Mouse (Mus musculus) forebrain, postnatal 0 days (tissue): ENCODE results near the gene Slc44a1. TPM values are rescaled to one million over a fixed set of nuclear protein-coding genes. Genes with fewer than 3 reads are reported as not detected.
A peak's percentile ranks its signal among the peaks of the same experiment; 100 is the strongest.

Experiments
- ATAC-seq: fragments of 200-750 bp; cut with Nextera tagmentation; 2 replicates; pipeline ENCODE4 v1.8.0; 2017; ENCODE audit warnings: mild to moderate bottlenecking, moderate library complexity
- DNase-seq: peaks from one replicate; pipeline ENCODE4 v3.0.0-alpha.2; 2015
- H3K27ac ChIP-seq: fragments of 300-500 bp; sonication (generic); 2 replicates; pipeline ENCODE4 v1.5.1; 2014; ENCODE audit warnings: low read depth, mild to moderate bottlenecking, antibody characterized with exemption, low read length, moderate library complexity, mixed read lengths
- H3K27me3 ChIP-seq: fragments of 300-500 bp; sonication (generic); 2 replicates; pipeline ENCODE4 v1.6.1; 2014; ENCODE audit warnings: mild to moderate bottlenecking, low read length, mixed read lengths; ENCODE audit not compliant: insufficient read depth
- H3K36me3 ChIP-seq: fragments of 300-500 bp; sonication (generic); 2 replicates; pipeline ENCODE4 v1.6.1; 2014; ENCODE audit warnings: mild to moderate bottlenecking, moderate library complexity; ENCODE audit not compliant: insufficient read depth
- H3K4me1 ChIP-seq: fragments of 300-500 bp; sonication (generic); 2 replicates; pipeline ENCODE4 v1.6.1; 2014; ENCODE audit warnings: antibody characterized with exemption; ENCODE audit not compliant: insufficient read depth
- H3K4me2 ChIP-seq: fragments of 300-500 bp; sonication (generic); 2 replicates; pipeline ENCODE4 v1.6.1; 2014; ENCODE audit warnings: low read depth, mild to moderate bottlenecking, moderate library complexity
- H3K4me3 ChIP-seq: fragments of 300-500 bp; sonication (generic); 2 replicates; pipeline ENCODE4 v1.5.1; 2014; ENCODE audit warnings: low read depth, low read length, mixed read lengths
- H3K9ac ChIP-seq: fragments of 300-500 bp; sonication (generic); 2 replicates; pipeline ENCODE4 v1.6.1; 2014; ENCODE audit warnings: mild to moderate bottlenecking
- H3K9me3 ChIP-seq: fragments of 300-500 bp; sonication (generic); 2 replicates; pipeline ENCODE4 v1.6.1; 2016; ENCODE audit warnings: low read length
- CTCF ChIP-seq: sonication (generic); IDR thresholded peaks from 2 replicates; pipeline ENCODE4 v1.5.1; 2016; ENCODE audit warnings: antibody characterized with exemption, control low read depth, low read depth
- WGBS: fragments of 180-500 bp; shearing (Covaris S2); extraction: QIAGEN DNeasy Blood & Tissue Kit; methylation state at CpG from one replicate; pipeline ENCODE4 v1.1.7; 2014; 5-methylcytosine and 5-hydroxymethylcytosine counted together
- polyA plus RNA-seq: library from polyadenylated mRNA; unstranded; fragments of >200 nt; fragmentation: Nextera tagmentation; extraction: Ambion mirVana; gene quantifications from 2 replicates; pipeline ENCODE4 v1.2.1, GENCODE M21; 2015
- total RNA-seq: library from RNA; depleted of rRNA; stranded (reverse); fragments of >200 nt; gene quantifications from 2 replicates; pipeline ENCODE4 v1.2.3, GENCODE M21; 2014

The Slc44a1 gene
- total and polyA plus RNA-seq, 2 experiments from 2014 or later, result 12.4 to 29.3 TPM

GRCm38 (mm10) chr4:53526446-53526845 lies 86.2 kb downstream of the Slc44a1 start:
- H3K36me3 ChIP-seq, result 0 out of 2 replicates have a peak, but pooled peaks cover 1% of the 10 kb centered on the region
- H3K9me3 ChIP-seq, result no peaks in the 10 kb centered on the region
- H3K27ac ChIP-seq, result no peak overlapping the region
- 21% methylated on average over 2 of the region's 2 CpGs for WGBS
- H3K4me1 ChIP-seq, result no peaks in the 10 kb centered on the region
- no peaks in the 10 kb centered on the region for H3K27me3 ChIP-seq
- no peak overlapping the region for H3K4me2 ChIP-seq
- ATAC-seq (no peak), DNase-seq (no peak)
- no peak overlapping the region for H3K4me3 ChIP-seq
- TF ChIP-seq CTCF, result no peak
- H3K9ac ChIP-seq, result no peak overlapping the region

- H3K4me3 ChIP-seq, result no peak overlapping the region
- no peaks in the 10 kb centered on the region for H3K27me3 ChIP-seq
- H3K9me3 ChIP-seq, result no peaks in the 10 kb centered on the region
- H3K36me3 ChIP-seq, result peaks cover 5% of the 10 kb centered on the region; the same call in 1 of the 2 replicates
- ATAC-seq, result peak; percentile 23; the same call in 1 of the 2 replicates
- no peak for TF ChIP-seq CTCF
- 80% methylated on average over 12 of the region's 12 CpGs for WGBS
- H3K9ac ChIP-seq, result no peak overlapping the region
- H3K4me1 ChIP-seq, result no peaks in the 10 kb centered on the region
- no peak overlapping the region for H3K4me2 ChIP-seq
- no peak overlapping the region for H3K27ac ChIP-seq
- no peak for DNase-seq
These were observed 95.6 kb downstream of the Slc44a1 start for GRCm38 (mm10) chr4:53535795-53536194.

DNA sequence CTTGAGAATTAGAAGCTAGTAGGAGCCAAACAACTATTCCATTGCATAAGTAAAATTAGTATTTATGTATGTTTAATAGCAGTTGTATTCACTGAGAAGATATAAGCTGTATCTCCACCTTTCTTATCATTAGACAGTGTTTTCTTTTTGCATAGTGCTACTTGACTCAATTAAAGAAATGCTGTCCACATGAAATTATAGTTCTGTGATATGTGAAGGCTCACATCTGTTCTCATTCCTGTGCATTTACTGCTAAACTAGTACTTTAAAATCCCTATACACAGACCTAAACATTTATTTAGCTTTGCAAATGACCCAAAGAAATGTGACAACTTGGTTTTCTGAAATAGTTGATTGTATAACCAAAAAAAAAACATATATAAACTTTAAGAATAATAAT lies 96.9 kb downstream of the Slc44a1 start:
- Histone ChIP-seq H3K9me3 (no peaks in the 10 kb centered on the region), H3K27ac (no peak overlapping the region), H3K4me1 (no peaks in the 10 kb centered on the region), H3K4me2 (no peak overlapping the region), H3K27me3 (no peaks in the 10 kb centered on the region), H3K4me3 (no peak overlapping the region), H3K9ac (no peak overlapping the region), H3K36me3 (no peaks in the 10 kb centered on the region)
- no peak for TF ChIP-seq CTCF
- DNase-seq, result no peak
- no peak for ATAC-seq

DNA sequence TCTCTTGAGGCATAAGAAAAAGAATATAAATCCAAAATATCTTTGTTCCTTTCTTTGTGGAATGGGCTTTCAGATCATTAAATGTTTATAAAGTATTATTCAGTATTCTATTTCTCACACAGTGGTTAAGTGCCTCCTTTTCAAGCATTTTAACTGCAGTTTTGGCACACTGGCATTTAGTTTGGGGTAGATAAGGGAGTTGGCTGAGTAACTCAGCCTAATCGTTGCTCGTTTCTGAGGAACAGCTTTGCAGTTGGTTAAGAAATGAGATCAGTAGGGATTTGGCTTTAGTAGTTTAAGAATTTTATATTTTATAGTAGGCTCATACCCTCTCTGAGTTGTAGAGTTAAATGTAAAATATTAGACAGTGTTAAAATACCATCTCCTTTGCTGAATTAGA lies 97.3 kb downstream of the Slc44a1 start:
- 42% methylated on average over 2 of the region's 2 CpGs for WGBS
- Histone ChIP-seq H3K4me3 (no peak overlapping the region), H3K9ac (no peak overlapping the region), H3K4me1 (no peaks in the 10 kb centered on the region), H3K4me2 (no peak overlapping the region), H3K27me3 (no peaks in the 10 kb centered on the region), H3K36me3 (no peaks in the 10 kb centered on the region), H3K27ac (no peak overlapping the region; the same call in 1 of the 2 replicates), H3K9me3 (no peaks in the 10 kb centered on the region)
- no peak for TF ChIP-seq CTCF
- ATAC-seq, result no peak
- no peak for DNase-seq

GRCm38 (mm10) chr4:53538600-53538999 lies 98.4 kb downstream of the Slc44a1 start:
- Histone ChIP-seq H3K4me2 (no peak overlapping the region), H3K4me3 (no peak overlapping the region), H3K27ac (peak overlapping the region; percentile 62; the same call in 1 of the 2 replicates), H3K9ac (no peak overlapping the region), H3K9me3 (no peaks in the 10 kb centered on the region), H3K36me3 (peaks cover 8% of the 10 kb centered on the region), H3K27me3 (no peaks in the 10 kb centered on the region), H3K4me1 (no peaks in the 10 kb centered on the region)
- DNase-seq (peak; percentile 48), ATAC-seq (peak; percentile 91)
- WGBS, result 65% methylated on average over 11 of the region's 11 CpGs
- no peak for TF ChIP-seq CTCF

DNA sequence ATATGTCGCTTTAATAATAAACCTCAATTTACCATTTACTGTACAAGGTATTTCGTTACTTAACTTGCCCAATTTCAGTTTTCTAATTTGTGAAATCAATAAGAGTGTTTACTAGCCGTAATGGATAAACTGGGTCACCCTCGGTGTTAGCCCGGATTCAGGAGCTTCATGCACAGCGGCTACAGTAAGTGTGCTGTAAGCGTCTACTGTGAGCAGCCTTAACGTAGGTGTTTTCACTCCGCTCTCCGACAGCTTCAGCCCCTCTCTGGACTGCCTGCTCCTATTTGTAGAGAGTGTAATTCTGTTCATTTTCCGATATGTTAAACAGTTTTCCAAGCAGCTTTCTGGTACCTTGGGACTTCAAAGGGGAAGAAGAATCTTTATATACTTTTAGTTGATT lies 99.7 kb downstream of the Slc44a1 start:
- Histone ChIP-seq H3K36me3 (peaks cover 16% of the 10 kb centered on the region), H3K4me2 (no peak overlapping the region), H3K9me3 (no peaks in the 10 kb centered on the region), H3K27ac (no peak overlapping the region), H3K4me3 (no peak overlapping the region), H3K9ac (no peak overlapping the region), H3K4me1 (no peaks in the 10 kb centered on the region), H3K27me3 (no peaks in the 10 kb centered on the region)
- ATAC-seq (no peak), DNase-seq (no peak)
- no peak for TF ChIP-seq CTCF
- WGBS, result 93% methylated on average over 11 of the region's 11 CpGs

DNA sequence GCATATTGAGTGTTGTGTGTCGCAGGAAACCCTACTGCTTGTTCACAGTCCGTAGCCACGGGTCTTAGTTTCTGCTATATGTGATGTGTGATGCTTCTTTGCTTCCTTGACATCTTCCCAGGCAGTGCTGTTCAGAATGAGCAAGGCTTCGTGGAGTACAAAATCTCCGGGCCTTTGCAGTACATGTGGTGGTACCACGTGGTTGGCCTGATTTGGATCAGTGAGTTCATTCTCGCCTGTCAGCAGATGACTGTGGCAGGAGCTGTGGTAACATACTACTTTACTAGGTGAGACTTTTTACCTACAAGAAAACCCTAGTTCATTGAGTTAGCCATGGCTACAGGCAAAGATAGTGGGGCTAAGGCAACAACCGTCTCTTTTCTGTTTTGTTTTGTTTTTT lies 103.2 kb downstream of the Slc44a1 start:
- H3K4me2 ChIP-seq, result no peak overlapping the region
- H3K27me3 ChIP-seq, result no peaks in the 10 kb centered on the region
- no peak overlapping the region for H3K27ac ChIP-seq
- 86% methylated on average over 8 of the region's 8 CpGs for WGBS
- peaks cover 40% of the 10 kb centered on the region for H3K36me3 ChIP-seq
- no peak overlapping the region for H3K4me3 ChIP-seq
- H3K9ac ChIP-seq, result no peak overlapping the region
- ATAC-seq (no peak), DNase-seq (no peak)
- TF ChIP-seq CTCF, result no peak
- no peaks in the 10 kb centered on the region for H3K9me3 ChIP-seq
- H3K4me1 ChIP-seq, result no peaks in the 10 kb centered on the region

DNA sequence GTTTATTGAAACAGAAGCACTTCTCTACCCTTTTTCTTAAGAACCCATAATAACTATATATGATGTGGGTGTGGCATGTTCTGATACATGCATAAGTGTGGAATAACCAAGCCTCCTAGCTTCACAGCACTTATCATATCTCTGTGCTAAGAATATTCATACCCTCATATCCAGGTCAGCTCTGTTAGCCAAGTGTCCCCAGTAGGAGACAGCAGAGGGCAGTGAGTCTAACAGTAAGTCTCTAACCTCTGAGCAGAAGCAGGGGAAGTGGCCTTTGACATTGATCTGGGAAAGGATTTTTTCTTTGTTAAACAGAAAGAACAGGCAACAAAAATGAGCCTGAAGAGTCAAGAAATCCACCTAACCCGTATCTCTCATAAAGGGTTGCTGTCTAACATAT lies 104.7 kb downstream of the Slc44a1 start:
- Histone ChIP-seq H3K27me3 (no peaks in the 10 kb centered on the region), H3K4me1 (no peaks in the 10 kb centered on the region), H3K4me3 (no peak overlapping the region), H3K36me3 (peaks cover 42% of the 10 kb centered on the region), H3K27ac (no peak overlapping the region), H3K9me3 (no peaks in the 10 kb centered on the region), H3K9ac (no peak overlapping the region), H3K4me2 (no peak overlapping the region)
- 71% methylated on average over 1 of the region's 1 CpGs for WGBS
- ATAC-seq (no peak), DNase-seq (no peak)
- no peak for TF ChIP-seq CTCF
